Mouse (Mus musculus): ENCODE results near the gene Fthl17c. TPM values are rescaled to one million over a fixed set of nuclear protein-coding genes. Genes with fewer than 3 reads are reported as not detected.
"Not testable (repeated sequence)": the region's sequence is repeated elsewhere in the genome, so short reads cannot be mapped to it uniquely, and the experiment has no call there.

Fthl17c gene
- not detected in 2 replicates for polyA plus RNA-seq (2012; rRNA removed)

- not testable (repeated sequence) for H3K27me3 ChIP-seq (ENCODE audit: control insufficient read depth, insufficient read depth, low read length); H3K4me3 ChIP-seq (ENCODE audit: extremely low read depth, insufficient read depth, insufficient read length); H3K27ac ChIP-seq (ENCODE audit: insufficient read depth, low read length); H3K36me3 ChIP-seq (ENCODE audit: control insufficient read depth, insufficient read depth, low read length); H3K4me1 ChIP-seq (ENCODE audit: control insufficient read depth, insufficient read depth, insufficient read length); DNase-seq (ENCODE audit: low read depth in 1 of 2, low spot score in 2 of 2)
- WGBS = no CpG with 5 or more reads among the region's 11 CpGs
Observed at GRCm38 (mm10) chrX:8976459-8976858, at the start of gene Fthl17c. Gene Fthl17c, minus strand, starts transcription at chrX:8976559.

DNA sequence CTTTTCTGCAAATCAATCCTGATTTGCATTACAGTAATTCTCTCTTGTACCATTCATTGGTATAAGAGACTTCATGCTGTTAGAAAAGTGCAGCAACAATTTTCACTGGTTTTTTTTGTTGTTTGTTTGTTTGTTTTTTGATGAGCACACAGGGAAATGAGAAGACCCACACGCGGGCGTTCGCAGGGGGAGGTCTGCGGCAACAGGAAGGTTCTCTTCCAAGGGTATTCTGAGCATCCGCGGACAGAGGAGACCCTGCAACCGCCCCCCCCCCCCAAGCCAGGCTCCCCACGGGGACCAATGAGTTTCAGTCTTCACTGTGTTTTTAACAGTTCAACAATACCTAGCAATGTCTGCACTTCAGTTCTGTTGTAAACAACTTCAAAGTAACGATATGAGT, 43.1 kb upstream of the Fthl17c start:
- no peak for DNase-seq (ENCODE audit: low read depth in 1 of 2, low spot score in 2 of 2)
- Histone ChIP-seq H3K27me3 (ENCODE audit: control insufficient read depth, insufficient read depth, low read length) (no peaks in the 10 kb centered on the region), H3K27ac (ENCODE audit: insufficient read depth, low read length) (no peak overlapping the region), H3K4me1 (ENCODE audit: control insufficient read depth, insufficient read depth, insufficient read length) (no peaks in the 10 kb centered on the region), H3K4me3 (ENCODE audit: extremely low read depth, insufficient read depth, insufficient read length) (no peak overlapping the region), H3K36me3 (ENCODE audit: control insufficient read depth, insufficient read depth, low read length) (no peaks in the 10 kb centered on the region)
- WGBS = 72% methylated on average over 10 of the region's 10 CpGs
- TF ChIP-seq CTCF (IDR thresholded peaks at IDR 0.05; ENCODE audit: extremely low read depth, insufficient read depth, insufficient read length, insufficient replicate concordance) (no peak), POLR2A (IDR thresholded peaks at IDR 0.05; ENCODE audit: low read depth, low read length) (no peak)

DNA sequence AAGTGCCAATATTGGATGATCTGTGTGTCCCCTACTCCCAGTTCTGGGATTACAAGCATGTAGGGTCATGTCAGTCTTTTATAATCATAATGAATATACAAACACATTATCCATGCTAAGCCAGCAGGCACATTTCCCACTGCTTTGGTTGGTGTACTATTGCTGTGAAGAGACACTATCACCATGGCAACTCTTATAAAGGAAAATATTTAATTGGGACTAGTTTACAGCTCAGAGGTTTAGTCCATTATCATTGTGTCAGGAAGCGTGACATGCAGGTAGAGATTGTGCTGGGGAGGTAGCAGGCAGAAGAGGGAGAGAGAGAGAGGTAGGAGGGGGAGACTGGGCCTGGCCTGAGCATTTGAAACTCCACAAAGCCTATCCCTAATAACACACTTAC, 39.7 kb upstream of the Fthl17c start:
- DNase-seq (ENCODE audit: low read depth in 1 of 2, low spot score in 2 of 2) = no peak
- WGBS = 71% methylated on average over 1 of the region's 1 CpGs
- TF ChIP-seq POLR2A (IDR thresholded peaks at IDR 0.05; ENCODE audit: low read depth, low read length) (no peak), CTCF (IDR thresholded peaks at IDR 0.05; ENCODE audit: extremely low read depth, insufficient read depth, insufficient read length, insufficient replicate concordance) (no peak)
- Histone ChIP-seq H3K27ac (ENCODE audit: insufficient read depth, low read length) (no peak overlapping the region), H3K4me1 (ENCODE audit: control insufficient read depth, insufficient read depth, insufficient read length) (no peaks in the 10 kb centered on the region), H3K36me3 (ENCODE audit: control insufficient read depth, insufficient read depth, low read length) (no peaks in the 10 kb centered on the region), H3K27me3 (ENCODE audit: control insufficient read depth, insufficient read depth, low read length) (no peaks in the 10 kb centered on the region), H3K4me3 (ENCODE audit: extremely low read depth, insufficient read depth, insufficient read length) (no peak overlapping the region)

GRCm38 (mm10) chrX:8986655-8987054, 10.3 kb upstream of the Fthl17c start, which contains the start of gene Fthl17d:
Gene Fthl17d, minus strand, starts transcription at chrX:8986755.
- not testable (repeated sequence) for H3K4me3 ChIP-seq (ENCODE audit: extremely low read depth, insufficient read depth, insufficient read length); H3K27me3 ChIP-seq (ENCODE audit: control insufficient read depth, insufficient read depth, low read length); H3K27ac ChIP-seq (ENCODE audit: insufficient read depth, low read length); DNase-seq (ENCODE audit: low read depth in 1 of 2, low spot score in 2 of 2); H3K36me3 ChIP-seq (ENCODE audit: control insufficient read depth, insufficient read depth, low read length); H3K4me1 ChIP-seq (ENCODE audit: control insufficient read depth, insufficient read depth, insufficient read length)
- WGBS = no CpG with 5 or more reads among the region's 9 CpGs

- DNase-seq (ENCODE audit: low read depth in 1 of 2, low spot score in 2 of 2); H3K27ac ChIP-seq (ENCODE audit: insufficient read depth, low read length); H3K4me3 ChIP-seq (ENCODE audit: extremely low read depth, insufficient read depth, insufficient read length); H3K4me1 ChIP-seq (ENCODE audit: control insufficient read depth, insufficient read depth, insufficient read length); H3K36me3 ChIP-seq (ENCODE audit: control insufficient read depth, insufficient read depth, low read length); H3K27me3 ChIP-seq (ENCODE audit: control insufficient read depth, insufficient read depth, low read length): not testable (repeated sequence)
- WGBS = 50% methylated on average over 4 of the region's 4 CpGs
Observed at GRCm38 (mm10) chrX:8964618-8965017, 11.7 kb downstream of the Fthl17c start.

DNA sequence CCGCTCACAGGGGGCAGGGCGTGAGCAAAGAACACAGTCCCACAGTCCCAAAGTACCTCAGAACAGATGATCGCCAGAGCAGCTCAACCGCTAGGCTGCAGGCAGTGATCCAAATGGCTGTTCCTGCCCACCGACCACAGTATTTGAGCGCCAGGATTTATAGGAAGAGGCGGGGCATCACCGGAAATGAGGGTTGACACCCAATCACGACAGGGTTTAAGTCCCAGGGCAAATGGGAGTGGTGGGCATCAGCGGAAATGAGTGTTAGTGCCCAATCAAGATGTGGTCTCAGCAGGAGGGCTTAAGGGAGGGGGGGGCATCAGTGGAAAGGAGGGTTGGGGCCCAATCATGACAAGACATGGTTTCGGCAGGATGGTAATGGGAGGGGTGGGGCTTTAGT, 13.5 kb downstream of the Fthl17c start, which contains the start of gene Fthl17b:
Gene Fthl17b, minus strand, starts transcription at position 101 of the 400 bp plus-strand sequence.
- H3K27me3 ChIP-seq (ENCODE audit: control insufficient read depth, insufficient read depth, low read length); DNase-seq (ENCODE audit: low read depth in 1 of 2, low spot score in 2 of 2); H3K4me1 ChIP-seq (ENCODE audit: control insufficient read depth, insufficient read depth, insufficient read length); H3K27ac ChIP-seq (ENCODE audit: insufficient read depth, low read length); H3K36me3 ChIP-seq (ENCODE audit: control insufficient read depth, insufficient read depth, low read length); H3K4me3 ChIP-seq (ENCODE audit: extremely low read depth, insufficient read depth, insufficient read length): not testable (repeated sequence)
- 89% methylated on average over 4 of the region's 11 CpGs for WGBS

GRCm38 (mm10) chrX:8948130-8948805, 28.1 kb downstream of the Fthl17c start:
- not testable (repeated sequence) for H3K27me3 ChIP-seq (ENCODE audit: control insufficient read depth, insufficient read depth, low read length); H3K4me1 ChIP-seq (ENCODE audit: control insufficient read depth, insufficient read depth, insufficient read length); H3K4me3 ChIP-seq (ENCODE audit: extremely low read depth, insufficient read depth, insufficient read length); H3K36me3 ChIP-seq (ENCODE audit: control insufficient read depth, insufficient read depth, low read length); H3K27ac ChIP-seq (ENCODE audit: insufficient read depth, low read length)
- WGBS = 19% methylated on average over 7 of the region's 7 CpGs
- peak in 1 of 2 experiments; percentile 35 for DNase-seq (ENCODE audit: low read depth in 1 of 2, low spot score in 2 of 2)

DNA sequence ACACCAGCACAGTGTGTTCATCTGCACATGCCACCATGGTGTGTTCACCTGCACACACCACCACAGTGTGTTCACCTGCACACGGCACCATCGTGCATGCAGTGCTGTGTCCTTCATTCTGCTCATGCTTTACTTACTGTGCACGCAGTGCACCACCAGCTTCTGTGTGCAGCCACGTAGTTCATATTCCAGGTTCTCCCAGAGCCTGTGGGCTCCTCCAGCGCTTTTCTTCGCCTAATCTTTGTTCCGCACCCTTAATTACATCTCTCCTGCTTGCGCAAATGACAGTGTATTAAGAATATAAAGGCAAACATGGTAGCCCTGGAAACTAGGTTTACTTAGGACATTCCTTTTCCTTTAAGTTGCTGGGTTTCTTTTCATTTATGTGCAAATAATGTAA, 32.3 kb downstream of the Fthl17c start:
- DNase-seq (ENCODE audit: low read depth in 1 of 2, low spot score in 2 of 2) = no peak
- 87% methylated on average over 8 of the region's 8 CpGs for WGBS

More for the DNA sequence above, 32.3 kb downstream of the Fthl17c start:
- no peaks in the 10 kb centered on the region for H3K4me1 ChIP-seq (ENCODE audit: control insufficient read depth, insufficient read depth, insufficient read length)
- H3K4me3 ChIP-seq (ENCODE audit: extremely low read depth, insufficient read depth, insufficient read length) = no peak overlapping the region
- no peak for TF ChIP-seq CTCF (IDR thresholded peaks at IDR 0.05; ENCODE audit: extremely low read depth, insufficient read depth, insufficient read length, insufficient replicate concordance)
- no peak for TF ChIP-seq POLR2A (IDR thresholded peaks at IDR 0.05; ENCODE audit: low read depth, low read length)
- no peaks in the 10 kb centered on the region for H3K27me3 ChIP-seq (ENCODE audit: control insufficient read depth, insufficient read depth, low read length)
- no peaks in the 10 kb centered on the region for H3K36me3 ChIP-seq (ENCODE audit: control insufficient read depth, insufficient read depth, low read length)
- H3K27ac ChIP-seq (ENCODE audit: insufficient read depth, low read length) = no peak overlapping the region
